Mouse (Mus musculus): ENCODE data around the gene Dock1.

Gene Dock1

DNA sequence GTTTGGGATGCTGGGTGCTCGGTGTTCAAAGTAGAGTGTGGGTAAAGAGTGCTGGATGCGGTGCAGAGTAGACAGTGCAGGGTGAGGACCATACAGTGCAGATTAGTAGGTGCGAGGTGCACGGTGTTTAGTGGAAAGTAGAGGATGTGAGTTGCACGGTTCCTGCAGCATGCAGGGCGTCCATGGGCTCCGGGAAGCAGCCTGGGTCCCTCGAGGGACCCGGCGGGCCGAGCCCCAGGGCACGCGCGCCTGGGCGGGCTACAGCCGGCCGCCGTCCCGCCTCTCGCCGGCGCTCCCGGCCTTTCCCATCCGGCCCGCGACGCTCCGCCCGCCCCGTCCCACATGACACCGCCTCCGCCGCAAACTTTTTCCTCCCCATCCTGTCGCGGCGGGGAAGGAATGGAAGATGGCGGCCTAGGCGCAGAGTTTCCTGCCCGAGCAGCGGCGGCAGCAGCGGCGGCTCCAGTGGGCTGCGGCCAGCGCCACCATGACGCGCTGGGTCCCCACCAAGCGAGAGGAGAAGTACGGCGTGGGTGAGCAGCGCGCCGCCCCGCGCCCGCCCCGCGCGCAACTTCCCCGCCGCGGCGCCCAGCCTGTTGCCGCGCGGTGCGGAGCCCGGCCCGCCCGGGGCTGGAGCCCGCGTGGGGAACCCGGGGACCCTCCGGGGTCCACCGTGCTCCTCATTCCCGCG, at the start of gene Dock1:
Gene Dock1 (plus strand): TSS at position 343 of the 691 bp plus-strand sequence.
- peak; percentile 99 for DNase-seq

DNA sequence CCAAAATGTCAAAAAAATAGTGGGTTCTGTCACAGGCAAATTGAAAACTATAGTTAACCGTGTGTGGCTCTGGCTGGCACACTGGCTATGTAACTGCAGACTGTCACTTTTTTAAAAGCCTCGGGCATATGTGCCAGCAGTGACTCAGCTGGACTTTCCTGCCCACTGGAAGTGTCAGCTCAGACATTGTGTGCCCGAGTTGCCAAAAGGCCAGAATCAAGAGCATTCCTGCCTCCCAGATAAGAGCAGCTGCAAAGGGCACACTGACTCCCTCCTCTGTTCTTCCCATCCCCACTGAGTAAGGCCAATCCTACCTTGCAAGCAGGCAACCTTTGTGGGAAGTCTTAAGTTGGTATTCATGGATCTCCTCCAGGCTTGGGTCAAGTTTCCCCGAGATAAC, 42.5 kb upstream of the Dock1 start:
- peak; percentile 91 for DNase-seq

DNA sequence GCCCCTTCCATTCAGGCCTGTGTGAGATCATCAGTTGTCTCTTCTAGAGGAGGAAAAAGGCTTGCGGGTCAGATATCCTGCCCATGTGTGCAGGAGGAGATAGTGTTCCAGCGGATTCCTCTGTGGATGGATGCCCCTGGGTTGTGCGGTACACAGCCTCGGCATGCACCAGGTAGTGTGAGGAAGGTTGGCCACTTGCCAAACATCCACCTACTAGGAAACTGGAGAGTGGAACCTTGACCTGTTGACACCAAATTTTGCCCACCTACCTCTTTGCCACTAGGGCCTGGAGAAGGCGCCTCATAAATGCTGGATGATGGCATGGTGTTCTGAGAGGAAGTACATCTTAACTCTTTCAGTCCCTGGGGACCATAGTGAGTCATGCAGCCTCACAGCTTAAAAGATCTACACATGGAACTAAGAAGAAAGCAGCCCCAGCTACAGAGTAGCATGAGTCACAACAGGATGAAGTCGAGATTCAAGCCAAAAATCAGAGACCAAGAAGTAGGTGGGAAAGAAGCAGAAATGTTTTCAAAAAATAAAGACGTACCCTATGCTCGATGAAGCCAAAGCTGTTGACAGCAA, 20.1 kb upstream of the Dock1 start:
- DNase-seq = peak; percentile 94

DNA sequence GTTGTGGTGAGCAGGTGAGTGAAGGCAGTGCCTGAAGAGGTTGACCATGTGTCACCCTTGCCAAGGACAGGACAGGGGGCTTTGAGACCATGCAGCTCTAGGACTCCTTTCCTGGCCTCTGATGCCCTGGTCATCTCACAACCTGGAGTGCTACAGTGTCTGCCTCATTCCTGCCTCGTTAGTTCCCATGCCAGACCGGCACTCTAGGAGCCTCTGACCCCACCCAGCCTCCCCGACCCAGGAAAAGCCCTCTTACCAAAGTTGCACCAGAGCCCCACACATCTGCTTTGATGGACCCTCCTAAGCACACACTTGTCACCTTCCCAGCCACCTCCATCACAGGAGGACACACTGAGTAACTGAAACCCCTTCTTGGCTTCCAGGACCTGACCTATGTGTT, 19.4 kb upstream of the Dock1 start:
- peak; percentile 79 for DNase-seq

DNA sequence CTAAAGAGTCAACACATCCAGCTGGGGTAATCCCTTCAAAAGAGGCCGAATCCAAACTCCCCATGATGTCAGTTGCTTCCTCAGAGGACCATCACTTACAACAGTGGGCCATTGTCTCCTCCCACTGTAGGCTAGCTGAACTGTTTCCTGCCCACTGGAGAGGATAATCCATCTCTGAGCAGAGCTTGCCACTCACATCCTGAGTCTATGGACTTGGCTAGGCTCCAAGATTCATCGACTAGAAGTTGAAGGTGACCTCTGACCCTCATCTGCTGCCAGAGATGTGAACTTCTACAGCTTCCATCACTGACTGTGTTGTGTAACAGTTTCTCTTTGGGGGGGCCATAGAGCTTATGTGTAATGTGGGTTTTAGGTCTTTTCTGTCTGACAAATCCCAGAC, 7.2 kb upstream of the Dock1 start:
- no peak for DNase-seq

DNA sequence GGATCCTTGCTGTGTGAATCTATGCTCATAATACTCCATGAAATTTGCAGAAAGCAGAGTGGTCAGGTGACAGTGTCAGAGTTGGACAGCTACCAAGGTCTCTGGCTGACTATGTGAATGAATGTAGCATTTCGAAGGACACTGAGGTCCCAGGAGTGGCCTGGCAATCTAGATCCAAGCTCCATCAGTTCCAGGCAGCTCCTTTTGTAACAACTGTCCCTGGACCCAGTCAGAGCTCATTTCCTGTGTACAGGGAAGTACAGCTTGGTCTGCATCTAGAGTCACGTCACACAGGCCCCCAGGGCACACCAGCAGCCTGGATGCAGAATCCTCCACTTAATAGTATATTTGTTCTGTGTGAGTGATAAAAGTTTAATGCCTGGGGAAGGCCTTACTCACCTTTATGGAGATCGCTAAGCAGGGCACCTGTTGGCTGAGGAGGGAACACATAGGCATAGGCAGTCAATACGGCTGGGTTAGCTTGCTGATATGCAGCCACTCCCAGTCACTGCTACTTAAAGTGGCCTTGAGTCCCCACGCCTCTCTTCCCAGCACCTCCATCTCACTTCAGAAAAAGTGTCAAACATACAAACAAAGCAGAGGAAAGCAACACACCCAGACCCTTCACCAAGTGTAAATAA, 4.7 kb upstream of the Dock1 start:
- DNase-seq = peak; percentile 89

DNA sequence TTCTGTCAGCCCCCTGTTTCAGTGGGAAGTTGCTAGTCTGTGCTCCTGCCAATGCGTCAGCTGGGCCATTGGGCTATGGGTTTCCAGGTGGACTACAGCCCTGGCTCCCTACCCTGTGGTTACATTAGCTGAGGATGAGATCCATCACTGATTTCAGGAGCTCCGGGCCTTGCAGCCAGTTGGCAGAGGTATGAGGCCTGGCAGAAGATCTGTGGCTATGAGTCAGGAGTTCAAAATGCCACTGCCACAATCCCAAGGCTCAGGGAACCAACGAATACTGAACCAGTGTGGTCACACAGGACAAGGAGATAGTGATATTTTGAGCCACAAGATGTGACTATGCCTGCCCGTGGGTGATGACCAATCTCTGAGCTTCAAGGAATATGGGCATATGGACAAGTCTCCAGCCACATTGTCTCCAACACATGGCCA, 3.2 kb upstream of the Dock1 start:
- peak; percentile 61 for DNase-seq

DNA sequence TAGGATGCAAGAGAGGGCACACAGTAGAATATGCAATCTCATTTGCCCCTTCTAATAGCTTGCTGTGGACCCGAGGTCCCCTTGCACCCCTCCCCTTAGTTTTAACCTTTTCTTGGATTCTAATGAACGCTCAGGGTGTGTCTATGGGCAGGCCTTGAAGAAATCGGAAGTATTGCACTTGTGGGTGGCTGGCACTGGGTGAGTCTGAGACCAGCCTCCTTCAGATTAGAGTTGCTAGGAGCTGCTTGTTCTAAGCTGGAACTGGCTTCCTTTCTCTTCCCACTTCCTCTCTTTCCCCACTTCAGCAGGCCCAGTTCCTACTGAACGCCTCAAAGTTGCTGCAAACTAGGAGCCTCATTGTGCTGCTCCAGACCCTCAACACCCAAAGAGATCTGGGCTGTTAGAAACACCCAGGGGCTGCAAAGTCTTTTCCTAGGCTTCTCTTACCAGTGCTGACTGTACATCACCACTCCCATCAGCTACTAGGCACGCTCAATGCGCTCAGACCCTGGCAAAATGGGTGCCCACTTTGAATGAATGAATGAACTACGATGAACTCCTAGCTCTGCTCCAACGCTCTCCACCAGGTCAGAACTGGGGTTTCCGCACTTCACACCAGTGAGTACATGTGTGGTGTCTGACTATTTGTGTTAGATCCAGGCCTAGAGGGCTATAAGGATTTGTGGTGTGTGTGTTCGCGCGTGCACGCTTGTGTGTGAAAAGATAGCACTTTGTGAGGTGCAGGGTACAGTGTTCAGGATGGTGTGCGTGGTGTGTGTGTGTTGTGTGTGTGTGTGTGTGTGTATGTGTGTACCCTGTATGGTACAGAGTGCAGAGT, 761 bp upstream of the Dock1 start:
- peak; percentile 87 for DNase-seq

DNA sequence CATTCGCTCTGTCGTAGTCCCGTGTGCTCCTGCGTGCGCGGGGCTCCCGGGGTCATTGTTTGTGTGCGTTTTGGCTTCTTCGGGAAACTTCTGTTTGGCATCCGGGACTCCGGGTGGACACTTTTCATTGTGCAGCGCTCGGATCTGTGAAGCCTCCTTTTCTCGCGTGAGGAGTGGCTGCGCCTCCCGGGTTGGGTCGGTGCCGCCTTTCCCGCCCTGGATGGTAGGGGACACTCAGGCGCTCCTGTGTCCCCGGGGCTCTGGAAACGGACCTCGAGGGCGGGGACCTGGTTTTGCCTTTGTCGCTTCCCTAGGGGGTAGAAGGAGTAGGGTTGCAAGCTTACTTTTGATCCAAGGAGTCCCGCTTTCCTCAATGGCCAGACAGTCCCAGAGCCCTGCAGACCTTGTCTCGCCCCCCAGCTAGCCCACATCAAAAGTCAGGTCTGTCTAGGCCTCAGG, 578 bp downstream of the Dock1 start:
- DNase-seq = peak; percentile 97

DNA sequence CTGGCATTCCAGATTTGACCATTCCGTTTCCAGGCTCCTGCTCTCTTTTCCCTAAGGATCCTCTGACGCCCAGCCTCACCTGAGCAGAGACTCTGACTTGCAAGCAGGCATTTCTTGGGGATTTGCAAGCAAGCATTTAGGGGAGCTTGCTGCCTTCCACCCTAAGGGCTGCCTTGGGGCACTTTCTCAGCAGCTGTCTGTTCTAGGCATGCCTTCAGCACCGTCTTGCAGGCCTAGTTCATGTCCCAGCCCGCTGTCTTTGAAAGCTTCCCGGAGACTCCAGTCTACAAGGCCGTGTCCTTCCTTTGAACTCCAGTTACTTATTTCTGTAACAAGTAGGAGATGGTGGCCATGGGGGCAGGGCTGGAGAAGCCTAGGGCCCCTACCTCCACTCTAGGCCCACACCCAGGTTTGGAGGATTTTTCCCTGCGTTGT, 1.0 kb downstream of the Dock1 start:
- DNase-seq = peak; percentile 92

DNA sequence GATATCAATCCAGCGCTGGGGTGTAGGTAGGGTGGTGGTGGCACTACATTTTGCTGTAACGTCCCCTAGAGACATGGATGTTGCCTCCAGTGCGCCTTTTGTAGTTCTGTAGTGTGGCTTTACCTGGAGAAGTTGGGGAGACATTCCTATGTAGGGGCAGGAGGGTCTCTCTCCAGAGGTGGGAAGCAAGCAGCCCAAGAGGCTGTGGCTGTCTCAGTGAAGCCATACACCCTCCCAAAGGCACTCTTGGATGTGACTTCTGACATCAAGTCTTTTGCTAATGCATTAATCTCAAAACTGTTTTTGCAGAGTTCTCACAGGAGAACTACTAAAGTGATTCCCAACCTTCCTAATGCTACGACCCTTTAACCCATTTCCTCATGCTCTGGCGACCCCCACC, 2.7 kb downstream of the Dock1 start:
- DNase-seq = peak; percentile 71

DNA sequence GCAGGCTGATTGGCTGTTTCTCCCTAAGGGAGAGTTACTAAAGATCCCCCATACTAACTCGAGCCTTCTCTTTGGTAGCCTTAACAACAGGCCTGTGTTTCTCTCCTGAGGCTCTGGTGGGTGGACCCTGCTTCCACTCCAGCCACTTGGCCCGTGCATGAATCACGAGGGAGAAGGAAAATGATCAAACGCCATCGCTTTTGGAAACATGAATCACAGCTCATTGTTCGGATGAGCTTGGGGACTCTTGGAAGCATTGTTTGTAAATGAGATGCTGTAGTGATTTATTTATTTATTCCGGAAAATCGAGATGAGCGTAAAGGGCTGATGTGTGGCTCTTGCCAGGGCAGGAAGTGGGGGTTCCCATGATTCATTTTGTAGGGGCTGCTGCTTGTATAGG, 3.5 kb downstream of the Dock1 start:
- peak; percentile 97 for DNase-seq

DNA sequence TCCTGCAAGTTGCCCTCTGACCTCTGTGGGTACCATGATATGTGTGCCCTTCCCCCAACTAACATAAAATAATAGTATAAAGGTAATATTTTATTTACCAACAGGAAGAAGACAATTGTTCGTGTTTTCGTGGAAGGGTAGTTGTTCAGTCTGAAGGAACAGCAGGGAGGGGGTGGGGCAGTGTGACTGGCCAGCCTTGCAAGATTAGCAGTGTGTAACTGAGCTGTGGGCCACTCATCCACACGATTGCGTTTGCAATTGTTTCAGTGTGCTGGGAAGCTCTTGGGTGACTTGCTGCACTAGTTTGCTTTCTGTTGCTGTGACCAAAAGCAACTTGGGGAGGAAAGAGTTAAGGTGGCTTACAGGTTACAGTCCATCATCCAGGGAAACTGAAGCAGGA, 7.4 kb downstream of the Dock1 start:
- no peak for DNase-seq

DNA sequence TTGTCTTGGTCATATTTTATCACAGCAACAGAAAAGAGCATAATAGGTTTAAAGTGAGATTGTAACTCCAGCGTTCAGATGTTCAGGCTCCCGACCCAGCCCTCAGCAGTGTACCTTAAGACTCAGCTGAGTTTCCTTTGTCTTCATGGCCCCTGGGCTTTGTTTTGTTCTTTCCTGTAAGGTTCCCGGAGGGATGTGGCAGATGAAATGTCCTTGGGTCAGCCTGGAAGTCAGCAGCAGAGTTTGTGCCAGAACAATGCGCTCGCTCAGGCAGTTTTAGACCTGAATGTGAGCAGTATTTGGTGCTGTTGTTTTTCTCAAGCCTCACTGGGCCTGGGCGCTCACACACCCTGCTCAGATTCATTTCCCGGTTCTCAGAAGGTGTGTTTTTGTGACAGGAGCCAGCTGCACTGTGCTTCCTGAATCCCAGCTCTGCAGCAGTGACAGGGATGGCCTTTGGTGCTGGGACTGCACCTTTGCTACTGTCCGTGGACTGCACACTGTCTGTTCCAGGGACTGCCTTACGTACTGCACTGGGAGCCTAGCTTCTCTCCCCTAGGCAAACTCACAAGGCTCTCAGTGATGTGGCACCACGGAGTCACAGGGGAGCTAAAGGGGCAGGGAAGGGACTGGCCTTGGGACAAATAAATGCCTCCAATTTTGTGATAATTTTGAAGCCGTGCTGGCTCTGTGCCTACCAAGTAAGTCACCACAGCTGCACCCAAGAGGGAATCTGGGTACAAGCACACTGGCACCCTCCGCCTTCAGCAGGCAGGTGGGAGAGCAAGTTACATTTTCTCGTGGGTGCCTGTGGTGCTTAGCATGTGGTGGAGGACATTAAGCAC, 9.1 kb downstream of the Dock1 start:
- DNase-seq = peak; percentile 92

DNA sequence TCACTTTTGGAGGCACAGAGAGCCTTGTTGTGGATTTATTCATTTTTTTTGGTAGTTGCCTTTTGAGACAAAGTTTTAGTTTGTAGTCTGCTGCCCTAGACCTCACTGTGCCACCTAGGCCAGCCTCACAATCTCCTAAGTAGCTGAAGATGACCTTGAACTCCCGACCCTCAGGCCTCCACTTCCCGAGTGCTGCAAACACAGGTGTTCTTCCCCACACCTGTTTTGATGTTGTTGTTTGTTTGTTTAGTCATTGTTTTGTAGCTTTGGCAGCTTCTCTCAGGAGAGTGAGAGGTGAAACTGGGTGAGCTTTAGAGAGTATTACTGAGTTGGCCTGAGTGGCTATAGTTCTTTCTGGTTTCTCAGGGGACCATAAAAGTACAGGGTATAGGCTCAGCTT, 9.7 kb downstream of the Dock1 start:
- no peak for DNase-seq

DNA sequence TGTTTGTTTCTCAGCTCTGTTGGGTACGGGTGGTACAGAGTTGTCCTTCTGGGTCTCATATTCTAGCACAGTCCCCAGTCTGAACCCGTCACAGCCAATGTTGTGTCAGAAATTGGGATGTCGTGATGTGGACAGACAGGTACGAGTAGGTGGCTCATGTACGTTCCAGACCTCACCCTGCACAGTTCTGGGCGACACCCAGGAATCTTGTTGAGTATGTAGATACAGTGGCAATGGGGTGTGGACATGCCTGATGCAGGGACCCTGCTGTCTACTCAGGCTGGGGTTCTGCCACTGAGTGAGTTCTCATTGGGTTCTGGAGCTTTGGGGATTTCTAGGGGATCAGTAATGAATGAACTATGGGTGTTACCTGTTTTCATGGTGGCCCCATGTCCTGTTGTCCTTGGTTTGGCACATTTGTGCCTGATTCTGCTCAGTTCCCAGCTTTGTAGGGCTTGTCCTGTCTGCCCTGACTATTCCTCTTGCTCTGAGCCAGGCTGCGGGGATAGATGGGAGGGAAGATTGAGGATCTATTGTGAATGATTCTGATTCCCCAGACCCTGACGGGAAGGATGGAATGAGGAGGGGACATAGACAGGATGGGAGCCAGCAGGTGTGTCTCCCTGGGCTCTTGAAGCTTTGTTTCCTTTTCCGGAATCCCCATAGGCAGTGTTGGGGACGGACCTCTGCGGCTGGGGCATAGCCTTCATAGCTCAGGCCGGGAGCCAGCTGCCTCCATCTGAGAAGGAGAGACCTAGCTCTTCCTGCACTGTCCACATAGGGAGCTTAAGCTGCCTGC, 11.5 kb downstream of the Dock1 start:
- DNase-seq = peak; percentile 83

DNA sequence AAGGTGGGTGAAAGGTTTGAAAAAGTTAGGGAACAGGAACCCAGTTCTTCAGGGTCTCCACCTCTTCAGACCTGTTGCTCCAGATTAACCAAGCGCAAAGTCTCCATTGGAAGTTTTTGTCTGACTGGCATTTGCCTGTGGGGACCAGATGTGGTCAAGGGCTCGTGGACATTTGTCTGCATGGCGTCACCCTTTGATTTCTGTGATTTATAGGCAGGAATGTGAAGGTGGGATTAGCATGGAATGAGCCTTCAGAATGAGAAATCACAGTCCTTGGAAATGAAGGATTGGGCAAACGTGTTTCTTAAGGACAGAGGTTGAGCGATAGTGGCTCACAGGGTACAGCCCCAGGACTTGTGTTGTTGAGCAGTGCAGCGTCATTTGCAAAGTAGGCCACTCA, 17.9 kb downstream of the Dock1 start:
- DNase-seq = no peak

DNA sequence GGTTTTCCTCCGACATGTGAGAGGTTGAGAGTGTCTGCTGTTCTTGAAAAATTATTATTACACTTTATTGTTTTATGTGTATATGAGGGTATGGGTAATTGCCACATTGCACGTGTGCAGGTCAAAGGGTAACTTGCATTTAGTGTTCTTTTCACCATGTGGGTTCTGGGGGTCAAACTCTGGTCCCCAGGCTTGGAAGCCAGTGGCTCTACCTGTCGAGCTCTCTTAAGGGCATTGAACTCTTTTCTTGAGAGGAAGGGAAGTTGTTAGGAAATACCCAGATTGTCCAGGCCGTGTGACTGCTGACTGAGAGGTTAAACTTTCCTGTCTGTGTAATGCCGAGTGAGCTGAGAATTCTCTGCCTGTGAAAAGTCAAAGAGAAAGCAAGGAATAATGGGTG, 19.7 kb downstream of the Dock1 start:
- DNase-seq = no peak

DNA sequence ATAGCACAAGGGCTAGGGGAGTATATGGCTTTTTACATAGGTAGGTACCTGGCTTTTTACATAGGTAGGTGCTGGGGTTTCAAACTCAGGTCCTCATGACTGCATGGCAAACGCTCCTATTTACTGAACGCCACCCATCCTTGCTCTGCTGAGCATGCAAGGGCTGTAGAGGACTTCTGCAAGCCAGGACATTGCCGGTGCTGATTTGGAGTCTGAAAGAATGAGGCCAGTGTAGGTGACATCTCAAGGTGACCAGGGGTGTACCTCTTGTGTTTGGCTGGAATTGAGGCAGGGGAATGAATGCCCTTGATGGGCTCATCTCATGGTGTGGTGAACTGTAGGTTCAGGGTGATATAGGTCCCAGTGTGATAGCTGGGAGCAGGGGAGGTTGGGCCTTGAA, 20.4 kb downstream of the Dock1 start:
- DNase-seq = peak; percentile 72

DNA sequence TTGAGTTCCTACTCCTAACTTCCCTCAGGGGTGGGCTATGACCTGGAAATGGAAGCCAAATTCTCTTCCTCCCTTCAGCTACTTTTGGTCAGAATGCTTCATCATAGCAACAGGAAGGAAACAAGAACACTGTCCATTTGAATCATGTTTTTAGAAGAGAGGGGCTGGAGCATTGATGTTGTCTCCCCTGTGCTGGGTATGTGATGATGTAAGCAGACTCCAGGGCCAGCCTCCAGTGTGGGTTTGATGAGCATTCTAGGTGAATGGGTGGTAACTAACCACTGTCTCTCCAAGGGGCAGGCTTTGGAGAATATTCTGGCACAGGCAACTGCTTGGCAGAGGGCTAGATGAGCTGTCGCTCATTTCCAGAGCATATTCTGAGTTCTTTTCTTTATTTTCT, 22.9 kb downstream of the Dock1 start:
- peak; percentile 87 for DNase-seq

DNA sequence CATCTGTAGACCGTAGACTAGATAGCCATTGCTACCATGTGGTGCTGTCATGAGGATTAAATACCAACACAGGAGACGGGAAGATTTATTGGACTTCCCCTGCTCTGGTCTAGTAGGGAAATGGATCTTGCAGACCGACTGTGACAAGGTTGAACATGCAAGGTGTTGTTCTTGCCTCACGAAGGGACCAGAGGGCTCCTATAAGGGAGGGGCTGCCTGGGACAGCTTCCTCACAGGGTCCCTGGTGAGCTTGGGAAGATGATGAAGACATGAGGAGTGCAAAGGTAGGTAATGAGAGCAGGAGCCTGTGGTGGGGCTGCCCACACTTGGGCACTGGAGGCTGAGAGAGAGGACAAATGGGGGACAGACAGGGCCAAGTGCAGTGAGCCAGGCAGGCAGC, 25.0 kb downstream of the Dock1 start:
- DNase-seq = peak; percentile 82

Measured in heart, adult 11 months (tissue).